Mouse (Mus musculus): Measurements from ENCODE around the gene Lnp1. TPM values are rescaled to one million over a fixed set of nuclear protein-coding genes. Genes with fewer than 3 reads are reported as not detected.

Lnp1 gene
- polyA plus RNA-seq (2015; fragmentation: Nextera tagmentation; extraction: Ambion mirVana): not detected in 2 replicates

GRCm38 (mm10) chr16:56928023-56928422 is at the start of gene Lnp1:
TSS of gene Lnp1 (minus strand) at chr16:56928061.

GRCm38 (mm10) chr16:56885824-56886615 is 41.8 kb downstream of the Lnp1 start, which contains the start of gene Tmem45a:
TSS of gene Tmem45a (minus strand) at chr16:56886166.

Other genes starting within 250 kb of the Lnp1 start
- 75.6 and 99.0 TPM in 2 replicates for gene Tfg, start 210.6 kb downstream of the Lnp1 start, polyA plus RNA-seq (2015; fragmentation: Nextera tagmentation; extraction: Ambion mirVana)
- 0.08 TPM in 1 of 2 replicates, not detected in the other for gene Adgrg7, start 132.2 kb downstream of the Lnp1 start, polyA plus RNA-seq (2015; fragmentation: Nextera tagmentation; extraction: Ambion mirVana)
- 17.3 and 24.3 TPM in 2 replicates for gene Tmem45a, start 41.9 kb downstream of the Lnp1 start, polyA plus RNA-seq (2015; fragmentation: Nextera tagmentation; extraction: Ambion mirVana)
- 0.48 and 0.99 TPM in 2 replicates for gene Tmem45a2, start 143.3 kb upstream of the Lnp1 start, polyA plus RNA-seq (2015; fragmentation: Nextera tagmentation; extraction: Ambion mirVana)
- 27.3 and 34.0 TPM in 2 replicates for gene Tomm70a, start 193.6 kb upstream of the Lnp1 start, polyA plus RNA-seq (2015; fragmentation: Nextera tagmentation; extraction: Ambion mirVana)
- 110 and 115 TPM in 2 replicates for gene Nit2, start 239.3 kb upstream of the Lnp1 start, polyA plus RNA-seq (2015; fragmentation: Nextera tagmentation; extraction: Ambion mirVana)